Mouse (Mus musculus) hindbrain, embryonic 13.5 days (tissue): ENCODE measurements around the gene Baiap2. TPM values are rescaled to one million over a fixed set of nuclear protein-coding genes. Genes with fewer than 3 reads are reported as not detected.

Experiments
- ATAC-seq: fragments of 200-750 bp; cut with Nextera tagmentation; 2 replicates; pipeline ENCODE4 v1.8.0; 2017; ENCODE audit warnings: moderate TSS enrichment; ENCODE audit not compliant: low FRiP score
- H3K27ac ChIP-seq: fragments of 300-500 bp; sonication (generic); 2 replicates; pipeline ENCODE4 v1.5.1; 2015; ENCODE audit warnings: inconsistent platforms, mild to moderate bottlenecking, moderate library complexity
- H3K27me3 ChIP-seq: fragments of 300-500 bp; sonication (generic); 2 replicates; pipeline ENCODE4 v1.6.1; 2015; ENCODE audit warnings: mild to moderate bottlenecking, inconsistent platforms
- H3K36me3 ChIP-seq: fragments of 300-500 bp; sonication (generic); 2 replicates; pipeline ENCODE4 v1.6.1; 2015; ENCODE audit warnings: mild to moderate bottlenecking, inconsistent platforms
- H3K4me1 ChIP-seq: fragments of 300-500 bp; sonication (generic); replicated peaks from 2 replicates; pipeline ENCODE4 v1.6.1; 2015; ENCODE audit warnings: inconsistent platforms
- H3K4me2 ChIP-seq: fragments of 300-500 bp; sonication (generic); 2 replicates; pipeline ENCODE4 v1.6.1; 2015; ENCODE audit warnings: inconsistent platforms, mild to moderate bottlenecking, moderate library complexity
- H3K4me3 ChIP-seq: fragments of 300-500 bp; sonication (generic); 2 replicates; pipeline ENCODE4 v1.5.1; 2015; ENCODE audit warnings: mild to moderate bottlenecking, inconsistent platforms
- H3K9ac ChIP-seq: fragments of 300-500 bp; sonication (generic); 2 replicates; pipeline ENCODE4 v1.6.1; 2015; ENCODE audit warnings: mild to moderate bottlenecking, inconsistent platforms
- H3K9me3 ChIP-seq: fragments of 300-500 bp; sonication (generic); 2 replicates; pipeline ENCODE4 v1.6.1; 2016; ENCODE audit warnings: inconsistent platforms
- WGBS: fragments of 180-500 bp; shearing (Covaris S2); methylation state at CpG from one replicate; pipeline ENCODE4 v1.1.7; 2015; 5-methylcytosine and 5-hydroxymethylcytosine counted together
- polyA plus RNA-seq: library from polyadenylated mRNA; unstranded; fragments of >200 nt; fragmentation: Nextera tagmentation; extraction: Ambion mirVana; gene quantifications from 2 replicates; pipeline ENCODE4 v1.2.1, GENCODE M21; 2015

Gene Baiap2
- polyA plus RNA-seq, 1 experiment from 2014 or later, result 10.0 TPM

DNA sequence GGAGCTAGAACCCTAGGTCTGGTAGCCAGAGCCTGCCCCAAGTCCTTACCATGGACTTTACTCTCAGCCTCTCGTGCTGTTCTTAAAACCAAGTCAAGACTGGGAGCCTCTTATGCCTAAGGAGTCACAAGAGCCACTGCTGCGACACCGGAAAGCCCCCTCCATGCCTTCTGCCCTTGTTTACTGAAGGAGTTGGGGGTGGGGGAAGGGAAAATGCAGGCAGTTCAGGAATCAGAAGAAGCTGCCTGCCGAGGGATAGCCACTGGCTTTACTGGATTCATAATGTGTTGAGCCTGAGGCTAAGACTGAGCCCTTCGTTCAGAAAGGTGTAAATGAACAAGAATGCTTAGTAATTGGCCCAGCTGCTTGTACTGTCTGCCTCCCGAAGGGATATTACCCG is 29.7 kb upstream of the Baiap2 start:
- peaks cover 24% of the 10 kb centered on the region for H3K36me3 ChIP-seq
- peak overlapping the region; percentile 99 for H3K4me2 ChIP-seq
- ATAC-seq, result no peak
- H3K9me3 ChIP-seq, result no peaks in the 10 kb centered on the region
- H3K9ac ChIP-seq, result peak overlapping the region; percentile 95
- H3K27me3 ChIP-seq, result peaks cover 11% of the 10 kb centered on the region
- 7% methylated on average over 7 of the region's 7 CpGs for WGBS
- peak overlapping the region; percentile 68 for H3K27ac ChIP-seq
- H3K4me1 ChIP-seq, result peaks cover 38% of the 10 kb centered on the region
- H3K4me3 ChIP-seq, result peak overlapping the region; percentile 75

DNA sequence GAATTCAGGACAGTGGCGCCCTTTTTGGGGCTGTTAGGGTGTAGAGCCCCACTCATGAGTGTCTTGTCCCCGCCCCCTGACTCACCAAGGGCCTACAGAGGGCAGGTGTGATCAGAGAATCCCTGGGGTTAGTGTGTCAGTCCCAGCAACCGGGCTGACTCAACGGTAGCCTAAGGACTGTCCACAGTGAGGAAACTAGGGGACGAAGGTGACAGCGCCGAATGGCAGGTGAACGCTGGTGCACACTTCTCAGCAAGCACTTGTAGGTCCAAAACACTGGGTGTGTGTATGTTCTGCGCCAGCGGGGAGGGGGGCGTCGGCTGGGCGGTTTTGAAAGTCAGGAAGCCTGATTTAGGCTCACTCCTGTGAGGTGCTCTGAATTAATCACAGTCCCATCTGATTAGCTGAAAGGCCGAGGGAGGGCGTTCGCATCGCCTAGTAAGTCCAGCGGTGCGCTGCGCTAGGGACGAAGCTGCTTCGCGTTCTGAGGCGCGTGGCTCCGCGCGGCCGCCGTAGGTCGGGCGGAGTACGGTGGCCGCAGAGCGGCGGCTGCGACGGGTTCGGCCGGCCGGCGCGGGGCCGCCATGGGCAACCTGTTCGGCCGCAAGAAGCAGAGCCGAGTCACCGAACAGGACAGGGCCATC is 29.1 kb upstream of the Baiap2 start, which contains the start of gene Chmp6:
Gene Chmp6, plus strand, starts transcription at position 151 of the 644 bp plus-strand sequence.
- H3K27ac ChIP-seq, result peak within 1 kb of the TSS; percentile 68
- peaks cover 38% of the 10 kb centered on the region for H3K4me1 ChIP-seq
- peak within 1 kb of the TSS; percentile 95 for H3K9ac ChIP-seq
- peak; percentile 71 for ATAC-seq
- peak within 1 kb of the TSS; percentile 75 for H3K4me3 ChIP-seq
- peaks cover 5% of the 10 kb centered on the region; the same call in 1 of the 2 replicates for H3K27me3 ChIP-seq
- no peaks in the 10 kb centered on the region for H3K9me3 ChIP-seq
- peak within 1 kb of the TSS; percentile 99 for H3K4me2 ChIP-seq
- peaks cover 29% of the 10 kb centered on the region for H3K36me3 ChIP-seq
- WGBS, result under 1% methylated on average over 48 of the region's 48 CpGs

DNA sequence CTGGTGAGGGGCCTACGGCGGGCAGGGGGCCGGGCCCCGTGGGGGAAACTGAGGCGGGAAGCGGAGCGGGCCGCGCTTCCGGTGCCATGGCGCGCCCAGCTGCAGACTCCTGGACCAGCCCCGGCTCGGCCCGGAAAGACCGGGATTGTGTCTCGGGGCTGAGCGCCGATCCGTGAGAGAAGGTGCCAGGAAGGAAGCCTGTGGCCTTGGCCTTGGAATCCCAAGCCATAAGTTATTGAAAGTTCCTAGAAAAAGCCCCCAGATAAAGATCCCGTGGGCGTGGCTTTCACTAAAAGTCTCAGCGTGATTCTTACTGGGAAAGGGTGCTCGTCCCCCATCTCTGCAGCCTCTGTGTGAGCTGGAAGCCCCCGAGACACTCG is 28.6 kb upstream of the Baiap2 start:
- 0% methylated on average over 26 of the region's 26 CpGs for WGBS
- H3K9ac ChIP-seq, result peak overlapping the region; percentile 95
- H3K9me3 ChIP-seq, result no peaks in the 10 kb centered on the region
- peak overlapping the region; percentile 99 for H3K4me2 ChIP-seq
- no peaks in the 10 kb centered on the region for H3K27me3 ChIP-seq
- peak overlapping the region; percentile 75 for H3K4me3 ChIP-seq
- ATAC-seq, result no peak; the same call in 1 of the 2 replicates
- H3K36me3 ChIP-seq, result peaks cover 35% of the 10 kb centered on the region
- H3K4me1 ChIP-seq, result peaks cover 38% of the 10 kb centered on the region
- peak overlapping the region; percentile 68 for H3K27ac ChIP-seq

DNA sequence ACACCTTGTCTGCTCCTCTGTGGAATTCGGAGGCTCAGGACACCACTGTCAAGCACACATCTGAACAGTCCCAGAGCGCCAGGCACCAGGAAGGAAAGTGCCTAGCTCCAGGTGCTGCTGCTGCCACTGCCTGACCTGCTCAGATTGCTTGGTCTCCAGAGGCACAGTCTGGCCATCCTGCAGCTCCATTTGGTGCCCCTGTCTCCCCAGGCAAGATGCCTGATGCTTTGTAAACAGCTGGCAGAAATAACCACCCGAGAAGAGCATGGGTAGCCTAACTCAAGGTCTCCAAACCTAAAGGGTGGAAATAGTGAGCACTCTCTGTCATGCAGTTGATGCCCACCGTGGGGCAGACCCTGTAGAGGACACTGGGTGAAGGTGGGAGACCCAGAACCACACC is 28.2 kb upstream of the Baiap2 start:
- peaks cover 38% of the 10 kb centered on the region for H3K4me1 ChIP-seq
- 35% methylated on average over 4 of the region's 4 CpGs for WGBS
- no peak for ATAC-seq
- peak overlapping the region; percentile 95 for H3K9ac ChIP-seq
- H3K36me3 ChIP-seq, result peaks cover 39% of the 10 kb centered on the region
- peak overlapping the region; percentile 68; the same call in 1 of the 2 replicates for H3K27ac ChIP-seq
- H3K4me3 ChIP-seq, result peak overlapping the region; percentile 75
- no peaks in the 10 kb centered on the region for H3K9me3 ChIP-seq
- no peaks in the 10 kb centered on the region for H3K27me3 ChIP-seq
- H3K4me2 ChIP-seq, result peak overlapping the region; percentile 99

DNA sequence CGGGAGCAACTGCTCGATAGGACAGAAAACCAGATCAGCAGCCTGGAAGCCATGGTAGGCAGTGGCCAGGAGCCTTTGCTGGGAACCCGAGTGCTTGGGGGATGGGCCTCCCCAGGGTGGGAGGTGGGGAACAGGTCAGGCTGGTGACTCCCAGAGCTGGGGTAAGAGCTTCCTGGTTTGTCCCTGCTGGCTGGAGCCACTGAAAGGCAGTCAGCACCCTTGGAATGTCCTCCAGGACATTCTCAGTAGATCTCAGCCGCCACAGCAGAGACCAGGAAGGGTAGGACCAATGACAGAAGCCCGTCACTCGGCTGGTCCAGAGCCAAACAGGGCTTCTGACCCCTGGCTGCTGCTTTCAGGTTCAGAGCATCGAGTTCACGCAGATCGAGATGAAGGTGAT is 26.9 kb upstream of the Baiap2 start:
- peak overlapping the region; percentile 39 for H3K9ac ChIP-seq
- H3K4me1 ChIP-seq, result peaks cover 33% of the 10 kb centered on the region
- peak overlapping the region; percentile 99 for H3K4me2 ChIP-seq
- H3K27ac ChIP-seq, result no peak overlapping the region
- no peak for ATAC-seq
- peaks cover 49% of the 10 kb centered on the region for H3K36me3 ChIP-seq
- WGBS, result 90% methylated on average over 9 of the region's 9 CpGs
- H3K27me3 ChIP-seq, result no peaks in the 10 kb centered on the region
- no peaks in the 10 kb centered on the region for H3K9me3 ChIP-seq
- H3K4me3 ChIP-seq, result no peak overlapping the region; the same call in 1 of the 2 replicates

DNA sequence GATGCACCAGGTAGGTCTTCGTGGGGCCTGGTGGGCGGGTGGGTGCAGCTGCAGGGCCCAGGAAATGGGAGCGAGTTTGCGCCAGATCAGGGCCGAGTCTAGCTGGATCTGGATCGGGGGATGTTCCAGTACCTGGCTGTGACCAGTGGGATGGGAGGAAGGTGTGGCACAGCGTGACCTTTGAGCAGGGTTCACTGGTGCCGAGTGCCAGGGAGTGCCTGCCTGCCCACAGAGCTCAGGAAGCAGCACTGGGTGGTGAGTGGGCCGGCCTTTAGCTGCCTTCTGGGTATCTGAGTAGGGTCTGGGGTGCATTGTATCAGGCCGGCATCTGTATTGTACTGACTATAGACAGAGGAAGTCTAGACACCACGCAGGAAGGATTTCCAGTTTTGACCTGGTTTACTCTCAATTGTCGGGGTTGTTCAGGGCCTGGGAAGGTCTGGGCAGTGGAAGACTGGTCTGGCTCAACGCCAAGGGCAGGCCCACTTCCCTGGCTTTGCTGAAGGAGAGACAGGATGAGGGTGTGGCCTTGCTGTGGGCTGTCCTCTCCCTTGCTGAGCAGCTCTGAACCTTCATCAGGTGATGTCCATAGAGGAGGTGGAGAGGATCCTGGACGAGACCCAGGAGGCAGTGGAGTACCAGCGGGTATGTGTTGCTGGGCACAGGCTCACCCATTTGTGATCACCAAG is 26.3 kb upstream of the Baiap2 start:
- no peak for ATAC-seq
- peaks cover 53% of the 10 kb centered on the region for H3K36me3 ChIP-seq
- no peaks in the 10 kb centered on the region for H3K9me3 ChIP-seq
- no peaks in the 10 kb centered on the region for H3K27me3 ChIP-seq
- WGBS, result 93% methylated on average over 15 of the region's 15 CpGs
- no peak overlapping the region for H3K27ac ChIP-seq
- peaks cover 33% of the 10 kb centered on the region for H3K4me1 ChIP-seq
- H3K4me2 ChIP-seq, result no peak overlapping the region
- H3K4me3 ChIP-seq, result no peak overlapping the region
- H3K9ac ChIP-seq, result 0 out of 2 replicates have a peak overlapping the region, but pooled peaks have one; percentile 4

DNA sequence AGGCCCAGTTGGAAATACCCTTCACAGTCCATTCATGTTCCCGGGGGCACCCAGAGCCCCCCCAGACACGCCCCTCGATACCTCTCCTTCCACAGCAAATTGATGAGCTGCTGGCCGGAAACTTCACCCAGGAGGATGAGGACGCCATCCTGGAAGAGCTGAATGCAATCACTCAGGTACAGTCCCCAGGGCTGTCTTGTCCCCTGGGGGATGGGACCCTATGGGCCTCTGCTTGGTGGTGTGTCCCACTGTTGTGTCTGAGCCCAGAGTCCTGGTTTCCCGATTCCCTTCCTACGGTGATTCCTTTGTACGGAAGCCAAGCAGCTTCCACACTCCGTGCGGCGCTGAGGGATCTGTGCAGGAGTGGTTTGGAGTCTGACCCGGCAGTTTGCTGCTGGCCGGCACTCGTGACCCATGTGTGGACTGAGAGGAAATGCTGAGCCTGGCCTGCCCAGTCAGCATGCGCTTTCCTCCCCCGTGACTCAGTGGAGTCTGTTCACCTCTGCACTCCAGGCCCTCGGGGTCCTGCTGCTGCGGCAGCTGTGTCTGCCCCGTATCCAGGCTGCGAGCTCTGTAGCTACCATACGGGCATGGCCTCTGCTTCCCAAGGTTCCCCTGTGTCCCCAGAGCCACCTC is 25.6 kb upstream of the Baiap2 start:
- Histone ChIP-seq H3K4me2 (no peak overlapping the region), H3K4me1 (peaks cover 33% of the 10 kb centered on the region), H3K4me3 (no peak overlapping the region), H3K27ac (no peak overlapping the region), H3K9me3 (no peaks in the 10 kb centered on the region), H3K36me3 (peaks cover 53% of the 10 kb centered on the region), H3K9ac (peak overlapping the region; percentile 19; the same call in 1 of the 2 replicates), H3K27me3 (no peaks in the 10 kb centered on the region)
- 94% methylated on average over 21 of the region's 21 CpGs for WGBS
- no peak for ATAC-seq

DNA sequence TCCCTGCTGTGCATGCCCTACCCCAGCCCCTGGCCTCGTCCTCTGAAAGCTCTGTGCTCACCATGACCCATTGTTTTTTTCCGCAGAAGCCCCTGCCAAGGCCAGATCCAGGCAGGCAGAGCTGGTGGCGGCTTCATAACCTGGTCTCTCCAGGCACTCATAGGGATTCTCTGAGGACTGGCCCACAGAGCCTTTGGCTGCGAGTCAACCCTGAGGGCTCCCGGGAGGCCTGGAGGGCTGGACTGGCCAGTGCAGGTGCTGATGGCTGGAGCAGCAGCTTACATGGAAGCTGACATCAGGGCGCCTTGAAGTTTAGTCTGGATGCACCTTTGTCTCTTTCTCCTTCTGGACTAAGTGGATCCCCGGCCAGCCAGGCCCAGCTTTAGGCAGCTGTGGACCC is 24.0 kb upstream of the Baiap2 start:
- Histone ChIP-seq H3K9ac (no peak overlapping the region), H3K4me2 (no peak overlapping the region), H3K9me3 (no peaks in the 10 kb centered on the region), H3K4me1 (peaks cover 25% of the 10 kb centered on the region), H3K27ac (no peak overlapping the region), H3K4me3 (no peak overlapping the region), H3K36me3 (peaks cover 53% of the 10 kb centered on the region), H3K27me3 (no peaks in the 10 kb centered on the region)
- 88% methylated on average over 7 of the region's 7 CpGs for WGBS
- ATAC-seq, result no peak

DNA sequence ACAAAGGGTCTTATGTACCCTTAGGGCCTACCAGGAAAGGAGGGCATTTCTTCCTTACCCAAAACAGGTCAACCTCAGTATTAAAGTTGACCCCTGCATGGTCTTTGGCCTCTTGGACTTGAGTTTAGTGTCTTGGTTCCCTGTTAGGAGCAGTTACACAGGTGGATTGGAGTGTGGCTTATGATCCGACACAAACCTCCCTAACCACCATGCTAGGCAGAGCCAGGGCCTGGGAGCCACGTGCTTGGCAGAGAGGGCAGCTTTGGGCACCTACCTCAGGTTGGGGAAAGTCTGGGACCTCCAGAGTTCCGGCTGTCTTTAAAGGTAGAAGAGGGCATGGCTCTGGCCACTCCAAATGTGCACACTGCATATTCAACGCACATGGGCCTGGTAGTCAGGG is 23.1 kb upstream of the Baiap2 start:
- WGBS, result 87% methylated on average over 4 of the region's 4 CpGs
- no peak overlapping the region for H3K4me2 ChIP-seq
- H3K27ac ChIP-seq, result no peak overlapping the region
- no peak overlapping the region for H3K9ac ChIP-seq
- H3K4me3 ChIP-seq, result no peak overlapping the region
- no peak for ATAC-seq
- peaks cover 21% of the 10 kb centered on the region for H3K4me1 ChIP-seq
- peaks cover 53% of the 10 kb centered on the region for H3K36me3 ChIP-seq
- no peaks in the 10 kb centered on the region for H3K27me3 ChIP-seq
- no peaks in the 10 kb centered on the region for H3K9me3 ChIP-seq

DNA sequence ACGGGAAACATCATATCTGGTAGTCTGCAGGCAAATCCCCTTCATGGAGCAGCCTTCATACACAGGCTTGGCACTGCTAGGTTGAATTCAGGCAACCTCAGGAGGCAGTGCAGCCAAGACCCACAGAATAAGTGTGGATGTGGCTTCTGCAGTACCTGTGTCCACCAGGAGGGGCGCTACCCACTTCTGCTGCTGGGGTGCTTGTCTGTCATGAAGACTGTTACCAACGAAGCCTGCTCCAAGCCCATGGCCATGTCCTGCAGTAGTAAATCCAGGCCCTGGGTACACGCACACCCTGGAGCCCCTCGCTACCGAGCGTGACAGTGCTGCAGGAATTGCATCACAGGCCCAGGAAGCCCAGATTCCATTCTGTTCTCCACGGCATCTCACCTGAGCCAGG is 22.7 kb upstream of the Baiap2 start:
- Histone ChIP-seq H3K4me3 (no peak overlapping the region), H3K27me3 (no peaks in the 10 kb centered on the region), H3K4me1 (peaks cover 16% of the 10 kb centered on the region), H3K36me3 (peaks cover 53% of the 10 kb centered on the region), H3K4me2 (no peak overlapping the region), H3K9me3 (no peaks in the 10 kb centered on the region), H3K9ac (no peak overlapping the region), H3K27ac (no peak overlapping the region)
- ATAC-seq, result no peak
- 64% methylated on average over 8 of the region's 8 CpGs for WGBS

DNA sequence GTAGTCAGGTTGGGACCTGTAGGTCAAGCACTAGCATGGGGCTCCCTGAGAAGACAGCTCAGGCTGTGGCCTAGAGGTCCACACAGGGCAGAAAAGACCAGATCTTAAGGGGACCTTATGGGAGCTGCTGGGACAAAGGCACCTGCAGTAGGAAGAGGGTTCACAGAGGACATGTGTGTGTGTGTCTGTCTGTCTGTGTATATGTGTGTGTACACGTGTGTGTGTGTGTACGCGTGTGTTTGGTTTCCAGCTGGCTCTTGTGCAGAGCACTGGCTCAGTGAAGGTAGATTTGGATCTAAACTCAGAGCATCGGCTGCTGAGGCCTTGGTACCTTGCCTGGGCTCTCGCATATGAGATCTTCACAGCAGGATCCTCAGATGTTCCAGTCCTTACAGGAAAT is 21.9 kb upstream of the Baiap2 start:
- no peak for ATAC-seq

DNA sequence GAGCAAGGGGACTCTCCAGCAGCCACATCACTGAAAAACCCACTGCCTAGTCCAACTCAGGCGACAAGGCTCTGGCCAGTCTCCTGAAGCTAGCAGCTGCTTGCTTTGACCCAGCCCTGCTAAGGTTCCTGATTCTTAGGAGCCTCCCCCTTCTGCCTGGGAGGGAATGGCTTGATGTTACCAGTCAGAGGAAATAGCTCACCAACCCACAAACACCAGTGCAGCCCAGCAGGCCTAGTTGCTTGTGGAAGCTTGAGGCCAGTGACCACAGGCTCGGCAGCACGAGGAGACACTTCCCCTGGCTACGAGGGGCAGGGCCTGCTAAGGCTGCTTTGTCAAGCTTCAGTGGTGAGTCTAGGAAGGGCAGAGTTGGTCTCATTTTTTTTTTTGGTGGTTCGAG is 17.4 kb upstream of the Baiap2 start:
- H3K4me1 ChIP-seq, result no peaks in the 10 kb centered on the region
- 73% methylated on average over 5 of the region's 5 CpGs for WGBS
- H3K27ac ChIP-seq, result no peak overlapping the region
- no peak overlapping the region for H3K9ac ChIP-seq
- H3K4me3 ChIP-seq, result no peak overlapping the region
- H3K9me3 ChIP-seq, result no peaks in the 10 kb centered on the region
- 0 out of 2 replicates have a peak, but pooled peaks cover 7% of the 10 kb centered on the region for H3K36me3 ChIP-seq
- ATAC-seq, result no peak
- no peak overlapping the region for H3K4me2 ChIP-seq
- no peaks in the 10 kb centered on the region for H3K27me3 ChIP-seq

More for the DNA sequence above, 21.9 kb upstream of the Baiap2 start:
- H3K27ac ChIP-seq, result no peak overlapping the region
- H3K27me3 ChIP-seq, result no peaks in the 10 kb centered on the region
- H3K4me3 ChIP-seq, result no peak overlapping the region
- no peak overlapping the region for H3K9ac ChIP-seq
- peaks cover 49% of the 10 kb centered on the region for H3K36me3 ChIP-seq
- 90% methylated on average over 5 of the region's 5 CpGs for WGBS
- no peaks in the 10 kb centered on the region for H3K9me3 ChIP-seq
- no peak overlapping the region for H3K4me2 ChIP-seq
- H3K4me1 ChIP-seq, result peaks cover 8% of the 10 kb centered on the region
